Mouse (Mus musculus): ENCODE data around the gene Aqp8.

GRCm38 (mm10) chr7:123429624-123430410 is 32.3 kb upstream of the Aqp8 start:
- TF ChIP-seq CTCF (IDR thresholded peaks at IDR 0.05; ENCODE audit: insufficient read depth, low read length): no peak
- no peak for TF ChIP-seq POLR2A (IDR thresholded peaks at IDR 0.05; ENCODE audit: borderline replicate concordance, extremely low read depth, low read depth, low read length)
